Mouse (Mus musculus) neural tube, embryonic 15.5 days (tissue): ENCODE data around the gene Lrrc74a. TPM values are rescaled to one million over a fixed set of nuclear protein-coding genes. Genes with fewer than 3 reads are reported as not detected.

Source experiments
- ATAC-seq: fragments of 200-750 bp; cut with Nextera tagmentation; 2 replicates; pipeline ENCODE4 v1.8.0; 2017; ENCODE audit warnings: mild to moderate bottlenecking, moderate TSS enrichment, moderate library complexity; ENCODE audit not compliant: low FRiP score
- H3K27ac ChIP-seq: fragments of 300-500 bp; sonication (generic); replicated peaks from 2 replicates; pipeline ENCODE4 v1.5.1; 2015; ENCODE audit warnings: mild to moderate bottlenecking, inconsistent platforms
- H3K27me3 ChIP-seq: fragments of 300-500 bp; sonication (generic); replicated peaks from 2 replicates; pipeline ENCODE4 v1.6.1; 2015; ENCODE audit warnings: inconsistent platforms
- H3K36me3 ChIP-seq: fragments of 300-500 bp; sonication (generic); 2 replicates; pipeline ENCODE4 v1.6.1; 2015; ENCODE audit warnings: inconsistent platforms
- H3K4me1 ChIP-seq: fragments of 300-500 bp; sonication (generic); 2 replicates; pipeline ENCODE4 v1.6.1; 2015; ENCODE audit warnings: inconsistent platforms
- H3K4me2 ChIP-seq: fragments of 300-500 bp; sonication (generic); 2 replicates; pipeline ENCODE4 v1.6.1; 2015; ENCODE audit warnings: inconsistent platforms, mild to moderate bottlenecking, moderate library complexity
- H3K4me3 ChIP-seq: fragments of 300-500 bp; sonication (generic); replicated peaks from 2 replicates; pipeline ENCODE4 v1.5.1; 2015; ENCODE audit warnings: mild to moderate bottlenecking, inconsistent platforms
- H3K9ac ChIP-seq: fragments of 300-500 bp; sonication (generic); replicated peaks from 2 replicates; pipeline ENCODE4 v1.6.1; 2015; ENCODE audit warnings: mild to moderate bottlenecking, inconsistent platforms
- H3K9me3 ChIP-seq: fragments of 300-500 bp; sonication (generic); replicated peaks from 2 replicates; pipeline ENCODE4 v1.6.1; 2016; ENCODE audit warnings: inconsistent platforms
- WGBS: fragments of 180-500 bp; shearing (Covaris S2); methylation state at CpG from one replicate; pipeline ENCODE4 v1.1.7; 2015; ENCODE audit warnings: mixed read lengths; 5-methylcytosine and 5-hydroxymethylcytosine counted together
- polyA plus RNA-seq: library from polyadenylated mRNA; unstranded; fragments of >200 nt; fragmentation: Nextera tagmentation; extraction: Ambion mirVana; gene quantifications from 2 replicates; pipeline ENCODE4 v1.2.1, GENCODE M21; 2015

Lrrc74a gene
- polyA plus RNA-seq, 1 experiment from 2014 or later = not detected

GRCm38 (mm10) chr12:86724300-86724699 is 9.9 kb upstream of the Lrrc74a start:
- no peak overlapping the region for H3K9ac ChIP-seq
- WGBS = 85% methylated on average over 2 of the region's 2 CpGs
- no peaks in the 10 kb centered on the region for H3K9me3 ChIP-seq
- H3K4me1 ChIP-seq = peaks cover 15% of the 10 kb centered on the region
- H3K36me3 ChIP-seq = peaks cover 7% of the 10 kb centered on the region; the same call in 1 of the 2 replicates
- ATAC-seq = no peak
- no peak overlapping the region for H3K4me3 ChIP-seq
- no peak overlapping the region for H3K4me2 ChIP-seq
- H3K27ac ChIP-seq = no peak overlapping the region
- no peaks in the 10 kb centered on the region for H3K27me3 ChIP-seq

GRCm38 (mm10) chr12:86725706-86726105 is 8.5 kb upstream of the Lrrc74a start:
- Histone ChIP-seq H3K9me3 (no peaks in the 10 kb centered on the region), H3K36me3 (peaks cover 4% of the 10 kb centered on the region; the same call in 1 of the 2 replicates), H3K9ac (peak overlapping the region; percentile 70), H3K4me1 (peaks cover 15% of the 10 kb centered on the region), H3K27ac (peak overlapping the region; percentile 80), H3K27me3 (no peaks in the 10 kb centered on the region), H3K4me2 (peak overlapping the region; percentile 91), H3K4me3 (peak overlapping the region; percentile 74)
- WGBS = 0% methylated on average over 19 of the region's 19 CpGs
- ATAC-seq = peak; percentile 76

- peak within 1 kb of the TSS; percentile 74 for H3K4me3 ChIP-seq
- no peaks in the 10 kb centered on the region for H3K9me3 ChIP-seq
- ATAC-seq = peak; percentile 99
- peaks cover 15% of the 10 kb centered on the region for H3K4me1 ChIP-seq
- H3K27ac ChIP-seq = peak within 1 kb of the TSS; percentile 80
- 0% methylated on average over 43 of the region's 44 CpGs for WGBS
- H3K27me3 ChIP-seq = no peaks in the 10 kb centered on the region
- H3K9ac ChIP-seq = peak within 1 kb of the TSS; percentile 70
- peak within 1 kb of the TSS; percentile 91 for H3K4me2 ChIP-seq
- H3K36me3 ChIP-seq = peaks cover 4% of the 10 kb centered on the region; the same call in 1 of the 2 replicates
These were observed 8.0 kb upstream of the Lrrc74a start, which contains the start of gene Angel1 for GRCm38 (mm10) chr12:86726120-86726640. Angel1 (minus strand) TSS chr12:86726460.

- H3K27me3 ChIP-seq = no peaks in the 10 kb centered on the region
- ATAC-seq = no peak
- 75% methylated on average over 13 of the region's 13 CpGs for WGBS
- H3K36me3 ChIP-seq = no peaks in the 10 kb centered on the region
- H3K9me3 ChIP-seq = no peaks in the 10 kb centered on the region
- no peaks in the 10 kb centered on the region for H3K4me1 ChIP-seq
- no peak overlapping the region for H3K27ac ChIP-seq
- no peak overlapping the region for H3K4me3 ChIP-seq
- no peak overlapping the region for H3K9ac ChIP-seq
- H3K4me2 ChIP-seq = no peak overlapping the region
These were observed 26.9 kb downstream of the Lrrc74a start for GRCm38 (mm10) chr12:86761036-86761435.

- H3K9me3 ChIP-seq = no peaks in the 10 kb centered on the region
- H3K4me2 ChIP-seq = no peak overlapping the region
- H3K36me3 ChIP-seq = no peaks in the 10 kb centered on the region
- 79% methylated on average over 6 of the region's 6 CpGs for WGBS
- ATAC-seq = no peak
- H3K9ac ChIP-seq = no peak overlapping the region
- H3K4me3 ChIP-seq = no peak overlapping the region
- H3K27me3 ChIP-seq = no peaks in the 10 kb centered on the region; the same call in 1 of the 2 replicates
- H3K4me1 ChIP-seq = peaks cover 4% of the 10 kb centered on the region; the same call in 1 of the 2 replicates
- no peak overlapping the region for H3K27ac ChIP-seq
These were observed 29.9 kb downstream of the Lrrc74a start for GRCm38 (mm10) chr12:86764060-86764459.

- H3K4me1 ChIP-seq = peaks cover 15% of the 10 kb centered on the region
- H3K27me3 ChIP-seq = no peaks in the 10 kb centered on the region; the same call in 1 of the 2 replicates
- H3K27ac ChIP-seq = no peak overlapping the region
- H3K4me2 ChIP-seq = no peak overlapping the region
- no peaks in the 10 kb centered on the region for H3K36me3 ChIP-seq
- no peaks in the 10 kb centered on the region for H3K9me3 ChIP-seq
- no peak for ATAC-seq
- no peak overlapping the region for H3K9ac ChIP-seq
- no peak overlapping the region for H3K4me3 ChIP-seq
- WGBS = 91% methylated on average over 8 of the region's 8 CpGs
These were observed 32.3 kb downstream of the Lrrc74a start for GRCm38 (mm10) chr12:86766467-86766866.

GRCm38 (mm10) chr12:86767868-86768631 is 33.9 kb downstream of the Lrrc74a start:
- Histone ChIP-seq H3K36me3 (no peaks in the 10 kb centered on the region), H3K27ac (no peak overlapping the region), H3K9me3 (no peaks in the 10 kb centered on the region), H3K27me3 (no peaks in the 10 kb centered on the region; the same call in 1 of the 2 replicates), H3K4me3 (no peak overlapping the region), H3K4me1 (peaks cover 27% of the 10 kb centered on the region), H3K9ac (no peak overlapping the region), H3K4me2 (0 out of 2 replicates have a peak overlapping the region, but pooled peaks have one; percentile 9)
- 38% methylated on average over 20 of the region's 20 CpGs for WGBS
- no peak; the same call in 1 of the 2 replicates for ATAC-seq

- peaks cover 27% of the 10 kb centered on the region for H3K4me1 ChIP-seq
- H3K36me3 ChIP-seq = no peaks in the 10 kb centered on the region
- H3K4me2 ChIP-seq = no peak overlapping the region
- no peak overlapping the region for H3K9ac ChIP-seq
- no peaks in the 10 kb centered on the region for H3K9me3 ChIP-seq
- ATAC-seq = no peak
- no peaks in the 10 kb centered on the region; the same call in 1 of the 2 replicates for H3K27me3 ChIP-seq
- WGBS = 38% methylated on average over 4 of the region's 4 CpGs
- no peak overlapping the region for H3K27ac ChIP-seq
- no peak overlapping the region for H3K4me3 ChIP-seq
These were observed 34.9 kb downstream of the Lrrc74a start for GRCm38 (mm10) chr12:86768986-86769580.

- peak overlapping the region; percentile 68 for H3K27ac ChIP-seq
- H3K27me3 ChIP-seq = no peaks in the 10 kb centered on the region; the same call in 1 of the 2 replicates
- H3K4me2 ChIP-seq = no peak overlapping the region
- no peaks in the 10 kb centered on the region for H3K36me3 ChIP-seq
- ATAC-seq = no peak
- no peak overlapping the region for H3K4me3 ChIP-seq
- no peaks in the 10 kb centered on the region for H3K9me3 ChIP-seq
- peaks cover 27% of the 10 kb centered on the region for H3K4me1 ChIP-seq
- no peak overlapping the region for H3K9ac ChIP-seq
These were observed 35.6 kb downstream of the Lrrc74a start for GRCm38 (mm10) chr12:86769819-86770218.

- WGBS = 29% methylated on average over 4 of the region's 4 CpGs
- Histone ChIP-seq H3K36me3 (no peaks in the 10 kb centered on the region), H3K27me3 (no peaks in the 10 kb centered on the region; the same call in 1 of the 2 replicates), H3K4me3 (no peak overlapping the region), H3K4me2 (no peak overlapping the region), H3K9me3 (no peaks in the 10 kb centered on the region), H3K4me1 (peaks cover 27% of the 10 kb centered on the region), H3K9ac (no peak overlapping the region), H3K27ac (peak overlapping the region; percentile 68)
- no peak for ATAC-seq
These were observed 36.1 kb downstream of the Lrrc74a start for GRCm38 (mm10) chr12:86770261-86770670.

GRCm38 (mm10) chr12:86770927-86771326 is 36.8 kb downstream of the Lrrc74a start:
- H3K9ac ChIP-seq = no peak overlapping the region
- WGBS = 12% methylated on average over 3 of the region's 3 CpGs
- H3K27ac ChIP-seq = peak overlapping the region; percentile 68
- no peak for ATAC-seq
- no peak overlapping the region for H3K4me3 ChIP-seq
- H3K4me1 ChIP-seq = peaks cover 27% of the 10 kb centered on the region
- H3K4me2 ChIP-seq = no peak overlapping the region
- no peaks in the 10 kb centered on the region; the same call in 1 of the 2 replicates for H3K27me3 ChIP-seq
- no peaks in the 10 kb centered on the region for H3K36me3 ChIP-seq
- no peaks in the 10 kb centered on the region for H3K9me3 ChIP-seq
